Mouse (Mus musculus) thymus, postnatal 4 days (tissue): Measurements from ENCODE around the gene Baz2b.
A peak's percentile ranks its signal among the peaks of the same experiment; 100 is the strongest.

ENCODE experiments used
- DNase-seq: peaks from one replicate; pipeline ENCODE4 v3.0.0; 2021

Baz2b gene

DNA sequence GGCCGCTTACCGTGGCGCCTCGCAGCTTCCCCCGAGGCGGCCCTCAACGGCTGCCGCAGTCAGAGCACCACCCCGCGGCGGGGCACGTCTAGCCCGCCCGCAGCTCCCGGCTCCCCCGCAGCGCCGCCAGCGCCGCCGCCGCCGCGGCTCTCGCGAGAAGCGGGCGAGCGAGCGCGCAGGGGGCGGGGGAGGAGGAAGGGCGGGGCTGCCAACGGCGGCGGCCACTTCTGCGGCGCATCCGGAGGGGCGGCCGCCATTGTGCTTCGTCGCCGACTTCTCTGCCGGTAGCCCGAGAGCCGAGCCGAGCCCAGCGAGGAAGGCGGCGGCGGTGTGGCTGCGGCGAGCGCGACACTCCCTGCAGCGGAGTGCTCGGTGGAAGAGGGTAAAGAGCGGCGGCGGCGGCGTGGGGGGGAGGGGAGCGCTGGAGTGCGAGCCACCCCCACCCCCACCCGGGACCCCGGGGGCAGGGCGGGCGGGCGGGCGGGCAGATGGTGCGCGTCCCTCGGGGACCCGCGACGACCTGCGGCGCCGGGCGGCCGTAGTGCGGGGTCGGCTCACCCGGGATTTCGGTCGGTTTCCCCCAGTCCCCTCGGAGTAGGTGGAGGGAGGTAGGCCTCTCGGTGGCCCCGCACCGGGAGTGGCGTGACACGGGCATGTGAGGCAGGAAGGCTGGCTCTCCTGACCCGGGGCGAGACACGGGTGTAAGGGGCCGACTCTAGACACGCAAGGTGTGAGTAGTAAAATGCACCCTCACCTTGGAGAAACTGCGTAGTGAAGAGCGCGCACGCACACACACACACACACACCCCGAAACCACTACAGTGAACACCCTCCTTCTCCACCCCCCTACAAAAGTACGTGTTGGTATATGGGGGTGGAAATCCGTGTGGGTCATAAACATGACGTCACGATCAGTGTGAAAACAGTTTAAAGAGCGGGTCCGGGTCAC is at the start of gene Baz2b, which contains the start of gene March7:
Baz2b (minus strand) TSS at position 137 of the 949 bp plus-strand sequence.
March7 (plus strand) TSS at position 185 of the 949 bp plus-strand sequence.
- DNase-seq: peak; percentile 95

- DNase-seq: no peak
Measured at GRCm38 (mm10) chr2:60259186-60259585, 49.5 kb upstream of the Baz2b start.

GRCm38 (mm10) chr2:60256751-60257150 is 47.1 kb upstream of the Baz2b start:
- no peak for DNase-seq

GRCm38 (mm10) chr2:60253506-60253905 is 43.9 kb upstream of the Baz2b start:
- DNase-seq: no peak

DNA sequence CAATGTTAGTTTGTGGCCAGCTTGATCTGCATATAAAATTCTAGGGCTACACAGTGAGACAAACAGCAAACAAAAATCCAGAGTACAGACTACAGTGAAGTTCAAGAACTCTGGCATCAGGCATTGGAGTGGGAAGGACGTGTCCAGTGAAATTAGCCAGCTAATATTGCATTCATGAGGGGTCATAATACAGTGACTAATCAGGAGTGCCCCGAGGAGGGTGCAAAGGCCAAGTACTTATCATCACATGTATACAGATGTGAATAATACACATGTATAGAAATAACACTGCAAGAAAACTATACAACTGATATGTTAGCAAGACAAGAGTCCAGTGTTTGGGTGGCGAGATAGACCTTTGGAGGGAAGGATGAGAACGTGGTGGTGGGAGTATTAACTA is 43.1 kb upstream of the Baz2b start:
- no peak for DNase-seq

GRCm38 (mm10) chr2:60234506-60234905 is 24.9 kb upstream of the Baz2b start:
- DNase-seq: no peak

DNA sequence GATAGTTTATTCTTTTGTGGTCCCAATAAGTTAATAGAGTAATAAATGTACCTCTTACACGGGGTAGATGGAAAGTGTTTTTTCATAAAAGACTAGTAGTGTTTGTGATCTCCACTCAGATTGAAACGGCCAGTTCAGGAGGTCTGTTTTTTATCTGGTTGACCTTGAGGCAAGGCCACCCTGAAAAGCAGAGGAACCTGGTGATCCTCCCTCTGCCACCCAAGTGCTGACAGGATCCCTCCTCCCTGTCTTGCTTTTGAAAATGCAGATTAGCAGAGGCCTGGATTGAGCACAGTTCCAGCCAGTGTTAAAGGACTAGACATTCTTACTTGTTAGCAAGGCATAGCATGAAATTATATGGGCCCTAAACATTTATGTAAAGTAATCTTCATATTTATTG is 23.5 kb upstream of the Baz2b start:
- DNase-seq: no peak

DNA sequence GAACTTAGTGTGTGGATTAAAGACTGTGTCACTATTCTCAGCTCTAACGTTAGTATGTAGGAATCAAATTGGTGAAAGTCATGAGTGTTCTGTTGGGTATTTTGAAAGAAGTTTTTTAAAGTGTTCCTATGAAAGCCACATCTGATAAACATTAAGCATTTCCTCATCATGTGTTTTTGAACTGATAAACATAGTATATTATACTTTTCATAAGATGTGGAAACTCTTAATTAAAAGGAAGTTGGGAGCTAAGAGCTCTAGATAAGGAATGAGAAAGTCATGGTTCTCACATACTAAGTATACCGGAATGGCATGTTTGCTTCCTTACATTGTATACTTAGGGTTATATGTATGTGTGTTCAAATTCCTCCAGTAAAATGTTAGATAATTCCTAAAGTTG is 20.7 kb upstream of the Baz2b start:
- no peak for DNase-seq

- DNase-seq: no peak
Measured at GRCm38 (mm10) chr2:60228470-60228869, 18.8 kb upstream of the Baz2b start.

DNA sequence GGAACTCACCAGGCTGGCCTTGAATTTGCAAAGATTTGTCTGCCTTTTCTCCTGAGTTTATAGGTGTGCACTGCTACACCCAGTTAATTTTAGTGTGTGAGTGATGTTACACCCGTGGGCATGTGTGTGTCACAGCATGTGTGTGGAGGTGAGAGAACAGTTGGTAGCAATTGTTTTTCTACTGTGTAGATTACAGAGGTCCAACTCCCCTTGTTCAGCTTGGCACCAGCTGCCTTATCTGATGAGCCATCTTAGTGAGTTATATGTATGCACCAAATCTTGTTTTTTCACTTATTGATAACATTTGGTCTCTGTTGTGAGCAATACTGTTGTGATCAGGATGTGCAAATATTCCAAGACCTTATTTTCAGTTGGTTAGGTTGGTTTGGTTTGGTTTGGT is 13.8 kb upstream of the Baz2b start:
- DNase-seq: no peak

- no peak for DNase-seq
Measured at GRCm38 (mm10) chr2:60221954-60222353, 12.3 kb upstream of the Baz2b start.

- no peak for DNase-seq
Measured at GRCm38 (mm10) chr2:60221236-60221635, 11.6 kb upstream of the Baz2b start.

- DNase-seq: no peak
Measured at GRCm38 (mm10) chr2:60217620-60218019, 8.0 kb upstream of the Baz2b start.

GRCm38 (mm10) chr2:60216547-60217153 is 7.0 kb upstream of the Baz2b start:
- DNase-seq: no peak

DNA sequence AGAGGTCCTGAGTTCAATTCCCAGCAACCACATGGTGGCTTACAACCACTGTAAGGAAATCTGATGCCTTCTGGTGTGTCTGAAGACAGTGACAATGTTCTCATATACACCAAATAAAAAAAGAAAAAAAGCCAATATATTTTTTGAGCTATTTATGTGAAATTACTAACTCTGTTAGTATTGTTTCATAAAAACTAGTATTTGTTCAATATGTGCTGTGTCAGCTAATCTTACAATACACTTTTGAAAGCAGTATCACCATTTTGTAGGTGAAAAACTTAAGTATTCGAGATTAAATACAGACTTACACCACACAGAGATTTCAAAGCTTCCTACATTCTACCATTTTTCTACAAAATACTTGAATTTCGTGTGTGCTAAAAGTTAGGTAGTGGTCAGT is 5.0 kb upstream of the Baz2b start:
- no peak for DNase-seq

- DNase-seq: no peak
Measured at GRCm38 (mm10) chr2:60212488-60212887, 2.8 kb upstream of the Baz2b start.

DNA sequence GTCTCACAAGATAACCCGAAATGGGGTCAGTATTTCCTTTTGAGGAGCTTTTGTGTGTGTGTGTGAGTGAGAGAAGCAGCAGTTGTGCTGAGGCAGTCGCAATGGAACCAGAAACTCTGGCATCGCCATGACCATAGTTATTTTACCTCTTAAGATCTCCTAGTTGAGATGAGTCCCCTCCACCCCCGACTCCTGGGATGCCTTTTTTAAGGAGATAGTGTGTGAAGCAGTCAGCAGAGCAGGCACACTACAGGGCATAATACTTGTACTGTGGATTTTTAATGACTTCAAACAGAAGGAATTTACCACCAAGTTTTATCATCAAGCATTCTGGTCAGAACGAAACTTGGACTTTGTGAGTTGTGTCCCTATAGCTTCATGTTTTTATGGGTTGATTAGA is 1.2 kb upstream of the Baz2b start:
- no peak for DNase-seq

DNA sequence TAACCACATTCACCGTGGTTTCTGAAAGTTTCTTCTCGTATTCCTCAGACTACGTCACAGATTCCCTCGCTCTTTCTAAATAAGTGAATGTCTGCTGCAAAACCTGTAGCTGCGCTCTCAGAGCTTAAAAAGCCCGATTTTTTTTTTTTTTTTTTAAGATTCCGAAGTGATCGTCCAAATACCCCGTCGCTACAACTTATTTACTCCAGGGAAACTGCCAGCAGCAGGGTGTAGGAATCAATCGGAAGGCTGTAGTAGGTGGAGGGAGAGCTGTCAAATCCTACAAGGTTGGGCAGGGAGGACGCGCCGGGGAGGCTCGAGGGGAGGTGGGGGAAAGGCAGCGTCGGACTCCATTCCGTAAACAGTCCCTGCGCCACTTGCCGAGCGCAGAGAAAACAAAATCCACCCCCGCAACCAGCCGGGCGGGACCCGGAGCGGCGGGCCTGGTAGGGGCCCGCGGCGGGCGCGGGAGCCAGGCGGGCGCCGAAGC is 472 bp downstream of the Baz2b start:
- peak; percentile 73 for DNase-seq

DNA sequence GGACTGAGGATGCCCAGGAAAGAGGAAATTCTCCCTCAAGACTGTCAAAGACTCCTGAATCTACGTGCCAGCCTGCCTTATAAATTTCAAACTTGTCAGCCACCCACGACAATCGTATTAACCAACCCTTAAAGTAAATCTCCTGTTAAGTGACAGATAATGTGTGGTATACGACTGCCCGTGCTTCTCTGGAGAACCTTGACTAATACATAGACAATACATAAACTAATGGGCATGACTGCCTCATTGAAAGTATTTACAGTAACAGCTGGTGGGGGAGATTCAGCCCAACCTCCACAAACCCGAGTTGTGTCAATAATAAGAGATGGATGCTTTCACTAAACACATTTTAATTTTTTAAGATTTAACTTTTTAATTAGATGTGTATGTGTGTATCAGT is 3.8 kb downstream of the Baz2b start:
- no peak for DNase-seq

DNA sequence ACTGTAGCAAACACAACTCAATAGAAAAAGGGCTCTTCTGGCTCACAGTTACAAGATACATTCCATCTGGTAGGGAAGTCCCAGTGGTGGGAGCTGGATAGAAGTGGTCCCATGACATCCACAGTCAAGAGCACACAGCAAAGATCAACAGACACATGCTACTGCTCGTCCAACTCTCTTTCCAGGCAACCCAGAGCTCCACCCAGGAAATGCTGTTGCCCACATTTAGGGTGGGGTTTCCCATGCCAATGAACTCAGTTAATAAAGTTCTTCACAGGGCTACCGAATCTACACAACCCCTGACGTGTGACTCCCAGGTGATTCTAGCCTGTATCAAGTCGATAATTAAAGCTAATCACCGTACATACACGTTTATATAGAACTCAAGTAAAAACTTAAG is 5.5 kb downstream of the Baz2b start:
- no peak for DNase-seq

GRCm38 (mm10) chr2:60203733-60204132 is 5.9 kb downstream of the Baz2b start:
- DNase-seq: no peak

DNA sequence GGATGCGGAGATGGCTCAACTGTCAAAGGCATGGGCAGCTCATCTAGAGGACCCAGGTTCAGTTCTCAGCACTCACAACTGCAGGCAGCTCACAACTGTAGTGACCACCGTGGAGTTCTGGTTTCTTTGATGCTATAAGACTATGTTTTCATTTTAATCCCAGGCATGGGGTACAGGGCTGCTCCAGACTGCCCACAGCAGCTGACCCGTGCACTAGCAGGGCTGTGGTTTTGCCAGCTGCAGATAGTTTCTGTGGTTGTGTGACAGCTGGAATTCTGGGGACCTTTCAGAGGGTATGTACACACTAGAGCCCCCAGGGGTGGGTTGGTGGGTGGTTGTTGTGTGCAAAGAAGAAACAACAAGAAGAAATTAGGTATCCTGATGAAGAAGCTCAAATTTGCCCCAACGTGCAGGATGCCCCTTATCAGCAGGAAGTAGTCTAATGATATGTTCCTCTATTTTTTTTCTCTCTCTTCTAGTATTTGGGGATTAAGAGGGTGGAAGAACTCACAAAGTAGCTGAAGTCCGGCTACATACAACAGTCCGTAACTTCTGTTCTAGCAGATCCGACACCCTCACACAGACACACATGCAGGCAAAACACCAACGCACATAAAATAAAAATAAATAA is 6.6 kb downstream of the Baz2b start:
- DNase-seq: no peak

GRCm38 (mm10) chr2:60200667-60201066 is 9.0 kb downstream of the Baz2b start:
- peak; percentile 87 for DNase-seq
